ENCODE assay signal across 23 mouse cellular contexts in genomic region chr11:88770405-88770804, GRCm38 (mm10). TPM values are rescaled to one million over a fixed set of nuclear protein-coding genes. Genes with fewer than 3 reads are reported as not detected.
DNase-seq lines count a peak whose midpoint lies in the region; ATAC-seq lines count a peak whose summit lies in the region.
"Had no signal": no experiment of that assay in that cellular context is flagged by ENCODE, and none has a peak within 500 bp of the region (broad histone marks: within the 10 kb centered on the region; RNA-seq: fewer than 3 reads in every experiment).

No protein-coding gene starts in this region.

- no peak for DNase-seq in forebrain, embryonic 10.5 days (ENCODE audit: extremely low spot score, low spot score)
- no peak for DNase-seq in forebrain, embryonic 14.5 days (ENCODE audit: low spot score)
- peak; percentile 31 for DNase-seq in kidney, adult 9 months
- DNase-seq in heart, embryonic 10.5 days (ENCODE audit: low spot score), result no peak
- DNase-seq in gastrocnemius, postnatal 4 days (ENCODE audit: low spot score in 2 of 2), result no peak
- DNase-seq: adrenal gland, adult 8-10 months; cerebellum, adult 11-12 months; cerebellum, postnatal 14 days; heart, postnatal 14 days; liver, postnatal 0 days; thymus, postnatal 25 days had no signal

- H3K27ac ChIP-seq in forebrain, embryonic 10.5 days, result 0 out of 2 replicates have a peak overlapping the region, but pooled peaks have one; percentile 48
- H3K27ac ChIP-seq in forebrain, embryonic 14.5 days (ENCODE audit: low read depth, low read length), result no peak overlapping the region
- no peak overlapping the region for H3K27ac ChIP-seq in kidney, embryonic 14.5 days (ENCODE audit: low read depth, low read length)
- peak overlapping the region; percentile 52 for H3K27ac ChIP-seq in embryonic facial prominence, embryonic 12.5 days
- peak overlapping the region; percentile 90 for H3K27ac ChIP-seq in limb, embryonic 13.5 days
- H3K27ac ChIP-seq in heart, embryonic 10.5 days, result no peak overlapping the region
- H3K27ac ChIP-seq: forebrain, embryonic 13.5 days; hindbrain, embryonic 13.5 days; neural tube, embryonic 13.5 days had no signal

- no peak for ATAC-seq in forebrain, embryonic 14.5 days
- no peak for ATAC-seq in kidney, embryonic 14.5 days (ENCODE audit: low FRiP score, low TSS enrichment)
- ATAC-seq in embryonic facial prominence, embryonic 12.5 days (ENCODE audit: insufficient number of reproducible peaks, insufficient read depth, low FRiP score, low TSS enrichment), result no peak
- peak; percentile 85 for ATAC-seq in limb, embryonic 13.5 days (ENCODE audit: low FRiP score, low read depth)
- ATAC-seq: activated CD4-positive, CD25-positive, alpha-beta regulatory T cell, adult 4 months; forebrain, embryonic 13.5 days; liver, postnatal 0 days; lung, postnatal 0 days had no signal

- no peak overlapping the region for H3K4me2 ChIP-seq in forebrain, embryonic 14.5 days (ENCODE audit: low read length)
- H3K4me2 ChIP-seq in kidney, embryonic 14.5 days (replicated peaks; ENCODE audit: low read depth, low read length), result no peak overlapping the region
- H3K4me2 ChIP-seq in embryonic facial prominence, embryonic 12.5 days (replicated peaks), result no peak overlapping the region
- H3K4me2 ChIP-seq in limb, embryonic 13.5 days (replicated peaks), result peak overlapping the region; percentile 27; the same call in 1 of the 2 replicates
- H3K4me2 ChIP-seq: forebrain, embryonic 13.5 days; heart, embryonic 11.5 days; hindbrain, embryonic 13.5 days; liver, embryonic 11.5 days; neural tube, embryonic 13.5 days had no signal

- no peaks in the 10 kb centered on the region for H3K36me3 ChIP-seq in forebrain, embryonic 10.5 days (replicated peaks)
- H3K36me3 ChIP-seq in forebrain, embryonic 14.5 days (ENCODE audit: control insufficient read depth, insufficient read depth, low read length), result no peaks in the 10 kb centered on the region
- H3K36me3 ChIP-seq in kidney, embryonic 14.5 days (ENCODE audit: control insufficient read depth, insufficient read depth, low read length), result no peaks in the 10 kb centered on the region
- H3K36me3 ChIP-seq in embryonic facial prominence, embryonic 12.5 days, result no peaks in the 10 kb centered on the region
- H3K36me3 ChIP-seq in limb, embryonic 13.5 days, result no peaks in the 10 kb centered on the region
- H3K36me3 ChIP-seq in heart, embryonic 10.5 days, result no peaks in the 10 kb centered on the region
- H3K36me3 ChIP-seq: hindbrain, embryonic 13.5 days; neural tube, embryonic 13.5 days had no signal

- no peaks in the 10 kb centered on the region for H3K9me3 ChIP-seq in forebrain, embryonic 10.5 days
- no peaks in the 10 kb centered on the region for H3K9me3 ChIP-seq in forebrain, embryonic 14.5 days (replicated peaks; ENCODE audit: control insufficient read depth, low read length)
- H3K9me3 ChIP-seq in kidney, embryonic 14.5 days (ENCODE audit: control insufficient read depth, low read length), result no peaks in the 10 kb centered on the region
- H3K9me3 ChIP-seq in embryonic facial prominence, embryonic 12.5 days, result no peaks in the 10 kb centered on the region
- H3K9me3 ChIP-seq in limb, embryonic 13.5 days, result no peaks in the 10 kb centered on the region; the same call in 1 of the 2 replicates
- H3K9me3 ChIP-seq in heart, embryonic 10.5 days, result no peaks in the 10 kb centered on the region
- H3K9me3 ChIP-seq: forebrain, embryonic 13.5 days; hindbrain, embryonic 13.5 days; neural tube, embryonic 13.5 days had no signal

- no peak overlapping the region for H3K9ac ChIP-seq in forebrain, embryonic 14.5 days (ENCODE audit: low read length)
- no peak overlapping the region for H3K9ac ChIP-seq in kidney, embryonic 14.5 days (ENCODE audit: low read depth, low read length)
- no peak overlapping the region for H3K9ac ChIP-seq in embryonic facial prominence, embryonic 12.5 days
- no peak overlapping the region for H3K9ac ChIP-seq in limb, embryonic 13.5 days
- H3K9ac ChIP-seq: forebrain, embryonic 13.5 days; hindbrain, embryonic 13.5 days; liver, postnatal 0 days; neural tube, embryonic 13.5 days had no signal

- H3K4me1 ChIP-seq in forebrain, embryonic 10.5 days, result peaks cover 49% of the 10 kb centered on the region
- no peaks in the 10 kb centered on the region for H3K4me1 ChIP-seq in forebrain, embryonic 14.5 days (ENCODE audit: control insufficient read depth, insufficient read depth, low read length)
- H3K4me1 ChIP-seq in kidney, embryonic 14.5 days (ENCODE audit: control insufficient read depth, insufficient read depth, low read length), result no peaks in the 10 kb centered on the region
- peaks cover 13% of the 10 kb centered on the region for H3K4me1 ChIP-seq in embryonic facial prominence, embryonic 12.5 days
- H3K4me1 ChIP-seq in limb, embryonic 13.5 days, result peaks cover 49% of the 10 kb centered on the region
- peaks cover 36% of the 10 kb centered on the region for H3K4me1 ChIP-seq in heart, embryonic 10.5 days

- WGBS in forebrain, embryonic 10.5 days, result 83% methylated on average over 7 of the region's 7 CpGs
- WGBS in forebrain, embryonic 14.5 days, result 86% methylated on average over 7 of the region's 7 CpGs
- 79% methylated on average over 7 of the region's 7 CpGs for WGBS in kidney, embryonic 14.5 days
- 51% methylated on average over 7 of the region's 7 CpGs for WGBS in embryonic facial prominence, embryonic 12.5 days
- 25% methylated on average over 7 of the region's 7 CpGs for WGBS in limb, embryonic 13.5 days
- 78% methylated on average over 7 of the region's 7 CpGs for WGBS in heart, embryonic 10.5 days

- peaks cover 34% of the 10 kb centered on the region for H3K27me3 ChIP-seq in forebrain, embryonic 10.5 days (ENCODE audit: poor library complexity, severe bottlenecking)
- H3K27me3 ChIP-seq in forebrain, embryonic 14.5 days (replicated peaks; ENCODE audit: control insufficient read depth, insufficient read depth, low read length), result no peaks in the 10 kb centered on the region
- H3K27me3 ChIP-seq in kidney, embryonic 14.5 days (ENCODE audit: control insufficient read depth, insufficient read depth, low read length), result no peaks in the 10 kb centered on the region
- no peaks in the 10 kb centered on the region for H3K27me3 ChIP-seq in embryonic facial prominence, embryonic 12.5 days
- H3K27me3 ChIP-seq in limb, embryonic 13.5 days, result no peaks in the 10 kb centered on the region
- H3K27me3 ChIP-seq in heart, embryonic 10.5 days (ENCODE audit: insufficient read depth, poor library complexity, severe bottlenecking), result no peaks in the 10 kb centered on the region
- H3K27me3 ChIP-seq: forebrain, embryonic 13.5 days; hindbrain, embryonic 13.5 days; neural tube, embryonic 13.5 days had no signal

- no peak overlapping the region for H3K4me3 ChIP-seq in forebrain, embryonic 10.5 days
- no peak overlapping the region for H3K4me3 ChIP-seq in forebrain, embryonic 14.5 days (ENCODE audit: low read depth, low read length)
- no peak overlapping the region for H3K4me3 ChIP-seq in kidney, embryonic 14.5 days (ENCODE audit: low read length)
- no peak overlapping the region for H3K4me3 ChIP-seq in embryonic facial prominence, embryonic 12.5 days
- no peak overlapping the region for H3K4me3 ChIP-seq in limb, embryonic 13.5 days
- no peak overlapping the region for H3K4me3 ChIP-seq in heart, embryonic 10.5 days
- H3K4me3 ChIP-seq: erythroblast, embryonic 14.5 days; forebrain, embryonic 13.5 days; hindbrain, embryonic 13.5 days; myocyte; neural tube, embryonic 13.5 days had no signal

RNA-seq across cellular contexts. Expression of gene Msi2, which starts 52.1 kb away (rescaled TPM):
- polyA plus RNA-seq in forebrain, embryonic 10.5 days (2016; fragmentation: Nextera tagmentation; extraction: Ambion mirVana), result 19.2 and 20.4 TPM in 2 replicates
- 19.9 and 20.3 TPM in 2 replicates for polyA plus RNA-seq in forebrain, embryonic 14.5 days (2014; fragmentation: Nextera tagmentation; extraction: Ambion mirVana)
- polyA plus RNA-seq in kidney, embryonic 14.5 days (2014; fragmentation: Nextera tagmentation; extraction: Ambion mirVana), result 30.8 and 50.4 TPM in 2 replicates
- polyA plus RNA-seq in embryonic facial prominence, embryonic 12.5 days (2016; fragmentation: Nextera tagmentation; extraction: Ambion mirVana), result 22.0 and 25.8 TPM in 2 replicates
- 21.1 and 21.3 TPM in 2 replicates for polyA plus RNA-seq in limb, embryonic 13.5 days (2015; fragmentation: Nextera tagmentation; extraction: Ambion mirVana)
- 15.9 and 16.3 TPM in 2 replicates for polyA plus RNA-seq in heart, embryonic 10.5 days (2016; fragmentation: Nextera tagmentation; extraction: Ambion mirVana)
- total RNA-seq in gastrocnemius, postnatal 4 days (2021), result 100 to 1,000 TPM; 225 to 240 TPM

Comparison
In these comparisons a context has a peak if more than half of its experiments do, and no peak if none do; other contexts are left out.
1. H3K27ac ChIP-seq: peak in forebrain, embryonic 10.5 days (single experiment), embryonic facial prominence, embryonic 12.5 days (single experiment) and limb, embryonic 13.5 days (single experiment); none in forebrain, embryonic 14.5 days (single experiment), kidney, embryonic 14.5 days (single experiment) and heart, embryonic 10.5 days (single experiment).